Mouse (Mus musculus): ENCODE measurements around the gene Btg1.

DNA sequence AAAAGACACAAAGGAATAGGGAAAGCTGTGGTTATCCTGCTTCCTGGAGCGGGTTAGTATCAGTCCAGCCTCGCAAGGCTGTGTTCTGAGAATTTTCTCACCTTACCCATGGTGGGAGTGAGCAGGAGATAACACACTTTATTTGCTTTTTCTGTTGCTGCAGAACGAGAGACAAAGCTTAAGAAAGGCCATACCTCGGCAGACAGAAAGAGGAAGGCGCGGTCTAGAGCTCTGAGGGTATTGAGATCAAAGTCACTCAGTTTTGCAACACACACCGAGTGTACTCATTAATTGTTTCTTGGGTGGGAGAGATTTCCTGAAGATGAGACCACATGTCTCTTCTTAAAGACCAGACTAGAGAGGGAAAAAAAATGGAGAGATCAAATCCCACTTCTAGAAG, 37.8 kb downstream of the Btg1 start:
- TF ChIP-seq POLR2A (IDR thresholded peaks at IDR 0.05; ENCODE audit: low read depth, low read length) (no peak), CTCF (IDR thresholded peaks at IDR 0.05; ENCODE audit: borderline replicate concordance, insufficient read depth, low read length) (no peak)

Measured in embryonic fibroblast, embryonic 13.5 days (primary cell).